Mouse (Mus musculus) thymus, adult 2 months (tissue): ENCODE data around the gene Sema3g.

Experiments
- CTCF ChIP-seq: fragments of 200-500 bp; IDR thresholded peaks from 2 replicates; pipeline ENCODE4 v1.5.1; 2012; ENCODE audit warnings: mild to moderate bottlenecking, control low read depth, low read length, moderate library complexity, borderline replicate concordance; ENCODE audit not compliant: control insufficient read depth, poor library complexity, insufficient read depth; ENCODE audit errors: extremely low read depth
- POLR2A ChIP-seq: fragments of 200-500 bp; IDR thresholded peaks from 2 replicates; pipeline ENCODE4 v1.6.1; 2012; ENCODE audit warnings: mild to moderate bottlenecking, low read length, control low read depth, moderate library complexity; ENCODE audit not compliant: control insufficient read depth, poor library complexity, insufficient read depth; ENCODE audit errors: extremely low read depth

DNA sequence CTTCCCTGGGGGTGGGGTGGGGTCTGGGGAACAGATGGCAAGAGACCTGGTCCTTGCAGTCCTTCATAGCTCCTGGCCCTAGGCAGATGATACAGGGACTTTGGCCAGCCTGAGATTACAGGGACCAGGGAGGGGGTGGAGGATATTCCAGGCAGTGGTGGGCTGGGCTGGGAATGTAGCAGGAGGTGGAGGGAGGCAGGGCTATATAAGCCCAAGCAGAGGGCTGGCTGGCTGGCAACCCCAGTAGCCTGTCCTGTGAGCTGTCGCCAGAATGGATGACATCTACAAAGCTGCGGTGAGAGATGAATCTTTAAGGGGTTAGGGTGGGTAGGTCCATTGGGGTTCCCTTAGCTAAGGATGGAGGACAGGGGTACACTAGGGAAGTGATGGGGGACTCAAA lies 9.6 kb upstream of the Sema3g start, which contains the start of gene Tnnc1:
- TF ChIP-seq CTCF, result no peak
- no peak for TF ChIP-seq POLR2A
